Mouse (Mus musculus) frontal cortex, postnatal 25 days (tissue): Measurements from ENCODE around the gene Samt1.
"Not testable (repeated sequence)": the region's sequence is repeated elsewhere in the genome, so short reads cannot be mapped to it uniquely, and the experiment has no call there.

Source experiments
- DNase-seq, 2 experiments: peaks; one replicate each; pipeline ENCODE4 v3.0.0; 2022; ENCODE audit warnings: low spot score in 2 of 2

Gene Samt1

GRCm38 (mm10) chrX:154012540-154012939 is at the start of gene Samt1:
Gene Samt1 (minus strand): TSS chrX:154012640.
- not testable (repeated sequence) for DNase-seq

GRCm38 (mm10) chrX:154054939-154055338 is 42.5 kb upstream of the Samt1 start, which contains the start of gene Gm10057:
Gene Gm10057 (minus strand): TSS chrX:154055039.
- not testable (repeated sequence) for DNase-seq

GRCm38 (mm10) chrX:154033727-154034126 is 21.3 kb upstream of the Samt1 start, which contains the start of gene 4921511M17Rik:
Gene 4921511M17Rik (minus strand): TSS chrX:154033827.
- not testable (repeated sequence) for DNase-seq

GRCm38 (mm10) chrX:153976914-153977313 is 35.5 kb downstream of the Samt1 start:
- DNase-seq, result not testable (repeated sequence)

- not testable (repeated sequence) for DNase-seq
Observed at GRCm38 (mm10) chrX:153976467-153976866, 36.0 kb downstream of the Samt1 start.

- DNase-seq, result no peak
Observed at GRCm38 (mm10) chrX:153974450-153974849, 38.0 kb downstream of the Samt1 start.

GRCm38 (mm10) chrX:153952866-153953265 is 59.6 kb downstream of the Samt1 start:
- not testable (repeated sequence) for DNase-seq
